Mouse (Mus musculus): ENCODE measurements at regions not wholly inside any gene's neighbourhood (a gene's known extent, or its start where the extent isn't known, plus 50 kb on each side); places are given as distances from the start of the nearest gene placed in this dataset.

- no peak overlapping the region for H3K4me3 ChIP-seq
- H3K9me3 ChIP-seq: no peaks in the 10 kb centered on the region
- H3K36me3 ChIP-seq: no peaks in the 10 kb centered on the region
- H3K27me3 ChIP-seq: no peaks in the 10 kb centered on the region; the same call in 1 of the 2 replicates
- 5% methylated on average over 10 of the region's 10 CpGs for WGBS
- peak overlapping the region; percentile 47 for H3K4me2 ChIP-seq
- peaks cover 13% of the 10 kb centered on the region for H3K4me1 ChIP-seq (replicated peaks)
- H3K9ac ChIP-seq: no peak overlapping the region
- 0 out of 2 replicates have a peak overlapping the region, but pooled peaks have one; percentile 7 for H3K27ac ChIP-seq (replicated peaks)
- peak; percentile 54; the same call in 1 of the 2 replicates for ATAC-seq (ENCODE audit: low FRiP score, low read depth)
Observed at GRCm38 (mm10) chr2:75590175-75590574, 68.9 kb upstream of the Hnrnpa3 start.

- no peak overlapping the region for H3K4me3 ChIP-seq
- no peak overlapping the region for H3K4me2 ChIP-seq
- no peaks in the 10 kb centered on the region for H3K9me3 ChIP-seq
- peaks cover 5% of the 10 kb centered on the region; the same call in 1 of the 2 replicates for H3K4me1 ChIP-seq (replicated peaks)
- 88% methylated on average over 5 of the region's 5 CpGs for whole genome bisulfite sequencing
- ATAC-seq (ENCODE audit: low FRiP score, low read depth): no peak
- no peak overlapping the region for H3K27ac ChIP-seq (replicated peaks)
- H3K27me3 ChIP-seq: no peaks in the 10 kb centered on the region
- H3K9ac ChIP-seq: no peak overlapping the region
- H3K36me3 ChIP-seq: no peaks in the 10 kb centered on the region
Observed at GRCm38 (mm10) chr2:75600511-75600910, 58.5 kb upstream of the Hnrnpa3 start.

- H3K4me1 ChIP-seq (replicated peaks): peaks cover 5% of the 10 kb centered on the region; the same call in 1 of the 2 replicates
- H3K4me2 ChIP-seq: peak overlapping the region; percentile 67
- no peaks in the 10 kb centered on the region for H3K36me3 ChIP-seq
- ATAC-seq (ENCODE audit: low FRiP score, low read depth): peak; percentile 88
- 9% methylated on average over 25 of the region's 26 CpGs for WGBS
- no peaks in the 10 kb centered on the region for H3K9me3 ChIP-seq
- H3K27me3 ChIP-seq: no peaks in the 10 kb centered on the region
- peak overlapping the region; percentile 38 for H3K27ac ChIP-seq (replicated peaks)
- H3K4me3 ChIP-seq: peak overlapping the region; percentile 34
- peak overlapping the region; percentile 20; the same call in 1 of the 2 replicates for H3K9ac ChIP-seq
Observed at GRCm38 (mm10) chr2:75603175-75603871, 55.7 kb upstream of the Hnrnpa3 start.

- H3K27me3 ChIP-seq: peaks cover 11% of the 10 kb centered on the region
Observed at GRCm38 (mm10) chr2:75605634-75606033, 53.4 kb upstream of the Hnrnpa3 start.

GRCm38 (mm10) chr2:75607010-75607915, 51.8 kb upstream of the Hnrnpa3 start:
- Histone ChIP-seq H3K27me3 (peaks cover 11% of the 10 kb centered on the region), H3K4me2 (no peak overlapping the region), H3K9ac (no peak overlapping the region), H3K9me3 (no peaks in the 10 kb centered on the region), H3K27ac (replicated peaks) (no peak overlapping the region), H3K36me3 (no peaks in the 10 kb centered on the region), H3K4me1 (replicated peaks) (peaks cover 16% of the 10 kb centered on the region; the same call in 1 of the 2 replicates), H3K4me3 (no peak overlapping the region)
- no peak for ATAC-seq (ENCODE audit: low FRiP score, low read depth)
- WGBS: 69% methylated on average over 11 of the region's 11 CpGs

More at GRCm38 (mm10) chr2:75605634-75606033, 53.4 kb upstream of the Hnrnpa3 start:
- ATAC-seq (ENCODE audit: low FRiP score, low read depth): no peak
- Histone ChIP-seq H3K9me3 (no peaks in the 10 kb centered on the region), H3K27ac (replicated peaks) (no peak overlapping the region), H3K4me2 (peak overlapping the region; percentile 41), H3K4me1 (replicated peaks) (peaks cover 16% of the 10 kb centered on the region; the same call in 1 of the 2 replicates), H3K36me3 (no peaks in the 10 kb centered on the region), H3K4me3 (no peak overlapping the region), H3K9ac (no peak overlapping the region)
- 2% methylated on average over 7 of the region's 7 CpGs for WGBS

- Histone ChIP-seq H3K9me3 (no peaks in the 10 kb centered on the region), H3K4me1 (replicated peaks) (peaks cover 16% of the 10 kb centered on the region; the same call in 1 of the 2 replicates), H3K4me2 (no peak overlapping the region), H3K9ac (no peak overlapping the region), H3K27me3 (peaks cover 11% of the 10 kb centered on the region), H3K4me3 (no peak overlapping the region), H3K27ac (replicated peaks) (no peak overlapping the region), H3K36me3 (no peaks in the 10 kb centered on the region)
- 65% methylated on average over 10 of the region's 10 CpGs for WGBS
- ATAC-seq (ENCODE audit: low FRiP score, low read depth): no peak
Observed at GRCm38 (mm10) chr2:75607958-75608357, 51.1 kb upstream of the Hnrnpa3 start.

GRCm38 (mm10) chr2:75608482-75608881, 50.6 kb upstream of the Hnrnpa3 start:
- 47% methylated on average over 15 of the region's 15 CpGs for WGBS
- Histone ChIP-seq H3K4me2 (no peak overlapping the region), H3K4me3 (no peak overlapping the region), H3K36me3 (no peaks in the 10 kb centered on the region), H3K9me3 (no peaks in the 10 kb centered on the region), H3K27me3 (peaks cover 11% of the 10 kb centered on the region), H3K9ac (no peak overlapping the region), H3K27ac (replicated peaks) (no peak overlapping the region), H3K4me1 (replicated peaks) (peaks cover 13% of the 10 kb centered on the region; the same call in 1 of the 2 replicates)
- ATAC-seq (ENCODE audit: low FRiP score, low read depth): no peak

- H3K9ac ChIP-seq: peak overlapping the region; percentile 21; the same call in 1 of the 2 replicates
- WGBS: 12% methylated on average over 27 of the region's 27 CpGs
- H3K4me2 ChIP-seq: peak overlapping the region; percentile 54
- H3K4me1 ChIP-seq (replicated peaks): peaks cover 11% of the 10 kb centered on the region; the same call in 1 of the 2 replicates
- H3K4me3 ChIP-seq: peak overlapping the region; percentile 22
- no peak for ATAC-seq (ENCODE audit: low FRiP score, low read depth)
- no peak overlapping the region for H3K27ac ChIP-seq (replicated peaks)
- H3K27me3 ChIP-seq: peaks cover 11% of the 10 kb centered on the region
- H3K36me3 ChIP-seq: no peaks in the 10 kb centered on the region
- H3K9me3 ChIP-seq: no peaks in the 10 kb centered on the region
Observed at GRCm38 (mm10) chr2:75609150-75609946, 49.7 kb upstream of the Hnrnpa3 start.

All from hindbrain, embryonic 15.5 days (tissue).